Mouse (Mus musculus): ENCODE data around the gene Prok1.
A peak's percentile ranks its signal among the peaks of the same experiment; 100 is the strongest.

Prok1 gene

GRCm38 (mm10) chr3:107239607-107240006 lies at the start of gene Prok1:
TSS of gene Prok1 (minus strand) at chr3:107239707.
- no peak for DNase-seq

DNA sequence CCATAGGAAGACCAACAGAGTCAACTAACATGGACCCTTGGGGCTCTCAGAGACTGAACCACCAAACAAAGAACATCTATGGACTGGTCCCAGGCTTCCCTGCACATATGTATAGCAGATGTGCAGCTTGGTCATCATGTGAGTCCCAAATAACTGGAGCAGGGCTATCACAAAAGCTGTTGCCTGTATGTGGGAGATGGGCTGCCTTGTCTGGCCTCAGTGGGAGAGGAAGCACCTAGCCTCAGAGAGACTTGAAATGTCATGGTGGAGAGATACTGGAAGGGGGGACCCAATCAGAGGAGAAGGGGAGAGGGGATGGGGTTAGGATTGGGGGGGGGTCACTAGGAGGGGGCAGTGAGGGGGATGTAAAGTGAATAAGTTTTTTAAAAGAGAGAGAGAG lies 47.8 kb upstream of the Prok1 start:
- DNase-seq: no peak

- DNase-seq: no peak
Measured at GRCm38 (mm10) chr3:107286123-107286522, 46.6 kb upstream of the Prok1 start.

GRCm38 (mm10) chr3:107278479-107279269 lies 39.2 kb upstream of the Prok1 start, which contains the start of gene Lamtor5:
TSS of gene Lamtor5 (plus strand) at chr3:107278858.
- peak; percentile 94 for DNase-seq

- DNase-seq: no peak
Measured at GRCm38 (mm10) chr3:107276626-107277025, 37.1 kb upstream of the Prok1 start.

GRCm38 (mm10) chr3:107275996-107276395 lies 36.5 kb upstream of the Prok1 start:
- no peak for DNase-seq

- no peak for DNase-seq
Measured at GRCm38 (mm10) chr3:107275351-107275750, 35.8 kb upstream of the Prok1 start.

DNA sequence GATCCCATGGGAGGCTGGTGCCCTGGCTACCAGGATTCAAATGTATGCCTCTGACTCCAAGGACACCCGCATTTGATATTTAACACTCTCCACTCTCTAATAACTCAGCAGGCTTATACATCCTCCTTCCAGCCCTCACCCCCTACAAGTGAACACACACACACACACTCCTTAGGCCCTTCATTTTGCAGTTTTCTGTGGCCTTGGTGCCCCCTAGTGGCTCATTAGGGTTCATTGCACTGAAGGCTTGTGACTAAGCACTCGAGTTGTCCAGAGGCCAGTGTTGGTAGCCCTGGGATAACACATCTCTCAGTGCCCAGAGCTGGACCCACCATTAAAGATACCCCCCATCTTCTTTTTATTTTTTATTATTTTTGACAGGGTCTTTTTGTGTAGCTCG lies 34.3 kb upstream of the Prok1 start:
- DNase-seq: peak; percentile 83

- DNase-seq: no peak
Measured at GRCm38 (mm10) chr3:107272433-107272832, 32.9 kb upstream of the Prok1 start.

DNA sequence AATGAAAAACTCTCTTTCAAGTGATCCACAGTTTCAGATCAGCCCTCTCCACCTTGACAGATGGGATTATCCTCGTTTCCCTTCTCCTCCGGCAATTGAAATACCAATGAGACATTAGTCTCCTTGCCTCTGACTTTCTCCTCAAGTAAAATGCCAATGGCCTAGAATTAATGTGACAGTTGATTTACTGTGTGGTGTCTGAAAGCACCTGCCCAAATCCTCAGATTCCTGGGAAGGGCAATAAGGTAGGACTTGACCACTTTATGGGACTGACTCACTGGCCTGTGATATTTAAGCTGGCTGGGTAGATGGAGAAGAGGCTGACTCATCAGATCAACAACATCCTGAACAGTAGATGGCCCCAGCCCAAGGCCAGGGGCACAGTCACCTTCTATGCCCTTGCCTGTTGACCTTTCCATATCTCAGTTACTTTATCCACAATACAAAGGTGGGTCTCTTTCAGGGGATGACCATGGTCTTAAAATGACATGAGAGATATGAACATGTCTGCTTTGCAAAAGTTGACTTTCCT lies 27.4 kb upstream of the Prok1 start:
- DNase-seq: no peak

GRCm38 (mm10) chr3:107261851-107262165 lies 22.3 kb upstream of the Prok1 start:
- DNase-seq: peak; percentile 90

DNA sequence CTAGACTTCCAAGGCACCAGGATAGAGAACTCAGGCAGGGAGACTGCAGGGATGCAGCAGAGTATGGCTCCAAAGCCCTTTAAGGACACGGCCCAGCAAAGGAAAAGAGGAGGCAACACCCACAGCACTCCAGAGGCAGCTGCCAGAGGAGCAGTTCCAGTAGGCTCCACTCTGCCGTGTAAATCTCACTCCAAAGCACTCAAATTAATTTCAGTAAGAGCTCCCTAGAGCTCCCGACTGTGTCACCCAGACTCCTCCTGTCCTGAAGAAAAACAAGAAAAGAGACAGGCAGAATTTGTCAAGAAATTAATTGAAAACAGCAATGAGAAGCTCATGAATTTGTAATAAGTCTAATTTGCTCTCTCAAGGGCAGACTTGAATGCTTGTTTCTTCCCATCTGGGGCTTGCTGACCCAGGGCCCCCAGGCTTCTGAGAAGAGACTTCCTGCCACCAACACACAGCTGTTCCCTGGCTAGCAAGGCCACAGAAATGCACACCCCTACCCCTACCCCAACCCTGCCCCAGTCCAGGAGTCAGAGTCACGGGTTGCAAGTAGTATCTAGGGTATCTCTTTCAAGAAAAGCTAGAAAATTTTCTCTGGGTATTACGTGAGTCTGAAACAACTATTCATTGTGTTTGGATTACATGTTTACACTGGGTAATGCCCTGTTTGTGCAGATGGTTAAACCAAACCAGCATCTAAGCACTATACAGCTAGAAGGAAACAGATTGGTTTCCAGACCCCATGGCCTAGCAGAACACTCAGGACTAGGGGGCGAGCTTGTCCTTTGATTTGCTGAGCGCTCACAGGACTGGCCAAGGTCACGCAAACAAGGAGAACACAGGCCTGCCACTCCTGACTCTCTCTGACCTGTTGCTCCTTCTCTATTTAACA lies 21.7 kb upstream of the Prok1 start:
- DNase-seq: peak; percentile 23

DNA sequence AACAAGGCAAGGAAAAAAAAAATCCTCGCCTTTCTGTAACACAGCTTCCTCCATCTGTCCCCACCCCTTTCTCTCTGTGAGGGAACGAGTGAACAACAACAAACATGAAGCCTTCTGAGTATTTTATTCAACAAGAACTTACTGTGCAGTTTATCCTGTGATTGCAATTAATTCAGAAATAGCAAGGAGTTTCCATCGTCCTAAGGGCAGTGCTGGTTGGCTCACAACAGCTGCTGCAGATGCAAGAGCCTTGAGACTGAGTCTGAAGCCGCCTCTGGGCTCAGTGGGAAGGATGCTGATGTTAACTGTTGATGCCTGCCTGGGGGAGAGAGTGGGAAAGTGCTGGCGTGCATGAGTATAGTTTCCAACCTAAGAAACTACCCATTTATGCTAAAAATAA lies 18.4 kb upstream of the Prok1 start:
- DNase-seq: no peak

DNA sequence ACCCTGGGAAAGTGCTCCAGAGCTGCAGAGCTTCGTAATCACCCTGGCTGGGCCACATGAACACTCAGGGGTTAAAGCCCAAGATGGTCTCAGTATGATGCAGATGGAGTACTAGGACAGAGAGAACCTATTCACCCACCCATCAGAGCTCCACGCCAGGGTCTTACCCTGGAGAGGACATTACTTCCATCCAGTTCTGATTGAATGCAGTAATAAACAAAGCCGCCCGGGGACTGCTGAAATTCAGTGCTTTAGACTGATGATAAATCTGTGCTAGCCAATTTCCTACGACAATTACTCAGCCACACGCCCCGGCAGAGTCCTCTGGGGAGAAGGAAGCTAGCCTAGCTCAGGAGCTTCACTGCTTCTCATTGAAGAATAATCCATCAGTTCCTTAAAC lies 17.2 kb upstream of the Prok1 start:
- DNase-seq: no peak

DNA sequence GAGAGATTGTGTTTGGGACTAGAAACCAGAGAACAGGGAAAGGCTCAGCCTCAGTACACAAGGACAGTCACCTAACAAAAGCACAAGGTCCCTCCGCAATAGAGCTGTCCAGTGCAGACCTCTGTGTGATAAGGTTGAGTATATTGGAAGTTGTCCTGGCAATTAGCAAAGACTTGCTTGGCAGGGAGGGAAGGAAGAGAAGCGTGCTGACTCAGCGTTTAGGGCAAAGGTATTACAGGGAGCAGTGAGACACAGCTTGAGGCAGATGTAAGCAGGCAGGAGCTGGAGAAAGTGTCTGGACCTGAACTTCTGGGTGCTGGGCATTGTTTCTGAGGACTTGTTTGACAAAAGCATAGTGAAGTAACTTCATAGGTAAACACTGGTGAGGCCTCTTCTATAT lies 16.5 kb upstream of the Prok1 start:
- no peak for DNase-seq

GRCm38 (mm10) chr3:107253925-107254324 lies 14.4 kb upstream of the Prok1 start:
- no peak for DNase-seq

DNA sequence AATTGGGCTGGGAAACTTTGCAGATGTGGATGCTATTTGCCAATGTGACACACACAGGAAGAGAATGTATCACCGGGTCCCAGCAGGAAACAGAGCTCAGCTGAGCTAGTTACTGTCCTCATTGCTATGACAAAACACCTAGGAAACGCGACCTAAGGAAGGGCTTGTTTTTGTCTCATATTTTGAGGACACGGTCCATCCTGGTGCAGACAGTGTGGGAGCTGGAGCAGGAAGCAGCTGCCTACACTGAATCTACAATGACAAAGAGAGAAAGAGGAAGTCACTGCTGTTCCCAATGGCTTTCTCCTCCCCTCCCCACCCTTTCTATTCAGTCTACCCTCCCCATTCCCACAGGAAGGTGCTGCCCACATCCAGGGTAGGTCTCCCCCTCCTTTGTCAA lies 12.5 kb upstream of the Prok1 start:
- no peak for DNase-seq

DNA sequence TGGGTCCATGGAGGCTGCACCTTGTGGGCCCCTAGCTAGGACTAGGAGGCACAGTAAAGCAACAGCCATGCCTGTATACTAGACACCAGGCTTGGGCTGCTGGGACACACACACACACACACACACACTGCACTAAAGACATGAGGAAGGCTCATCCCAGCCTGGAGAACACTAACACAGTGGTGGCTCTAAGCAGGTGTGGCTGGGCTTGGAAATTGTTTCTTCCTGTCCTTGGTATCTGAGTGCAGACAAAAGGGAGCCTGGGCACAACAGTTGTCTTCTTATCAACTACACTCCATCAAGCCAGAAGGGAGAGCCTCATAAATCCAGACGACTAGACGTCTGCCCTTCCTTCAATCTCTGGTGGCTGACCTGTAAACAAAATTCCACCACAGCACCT lies 10.8 kb upstream of the Prok1 start:
- no peak for DNase-seq

GRCm38 (mm10) chr3:107249042-107249441 lies 9.5 kb upstream of the Prok1 start:
- no peak for DNase-seq

GRCm38 (mm10) chr3:107246876-107247275 lies 7.4 kb upstream of the Prok1 start:
- no peak for DNase-seq

DNA sequence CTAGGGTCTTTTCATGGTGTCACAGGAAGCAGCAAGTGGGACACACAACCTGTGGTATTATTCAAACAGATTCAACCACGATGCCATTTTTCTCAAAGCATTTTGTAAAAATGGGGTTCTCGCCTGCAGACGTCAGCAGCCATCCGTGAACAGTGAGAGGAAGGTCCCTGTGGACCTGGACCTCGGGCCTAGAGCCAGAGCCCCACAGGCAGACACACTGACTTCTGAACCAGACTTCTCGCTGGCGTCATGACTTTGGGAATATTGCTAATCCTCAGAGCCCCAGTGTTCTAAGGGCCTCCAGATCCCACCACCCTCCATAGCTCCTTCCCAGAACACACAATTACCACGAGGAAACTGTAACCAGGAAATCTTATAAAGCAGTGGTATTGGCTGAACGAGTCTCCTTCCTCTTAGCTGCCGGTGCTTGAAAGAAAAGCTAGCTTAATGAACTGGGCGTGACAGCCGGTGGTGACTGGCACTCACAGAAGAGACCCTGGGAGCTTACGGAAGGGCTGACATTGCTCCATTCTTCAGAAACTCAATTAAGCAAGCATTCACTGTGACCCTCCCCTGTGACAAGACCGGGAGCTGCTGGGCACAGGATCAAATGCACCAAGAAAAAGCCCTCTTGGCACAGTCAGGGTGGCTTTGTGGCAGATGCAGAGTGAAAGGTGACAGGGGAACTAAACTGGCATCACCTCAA lies 2.0 kb upstream of the Prok1 start:
- peak; percentile 25 for DNase-seq

- no peak for DNase-seq
Measured at GRCm38 (mm10) chr3:107238471-107238980, 981 bp downstream of the Prok1 start.

- no peak for DNase-seq
Measured at GRCm38 (mm10) chr3:107238051-107238450, 1.5 kb downstream of the Prok1 start.
